Mouse (Mus musculus) forebrain, embryonic 14.5 days (tissue): Measurements from ENCODE around the gene Cd3d. TPM values are rescaled to one million over a fixed set of nuclear protein-coding genes. Genes with fewer than 3 reads are reported as not detected.
"Not testable (repeated sequence)": the region's sequence is repeated elsewhere in the genome, so short reads cannot be mapped to it uniquely, and the experiment has no call there.

ENCODE experiments used
- ATAC-seq: fragments of 200-750 bp; cut with Nextera tagmentation; 2 replicates; pipeline ENCODE4 v1.8.0; 2017; ENCODE audit warnings: mild to moderate bottlenecking, moderate library complexity
- DNase-seq: peaks from one replicate; pipeline ENCODE4 v3.0.0-alpha.2; 2015; ENCODE audit warnings: low spot score
- H3K27ac ChIP-seq: fragments of 300-500 bp; sonication (generic); 2 replicates; pipeline ENCODE4 v1.5.1; 2014; ENCODE audit warnings: low read depth, mild to moderate bottlenecking, control low read depth, low read length, moderate library complexity
- H3K27me3 ChIP-seq: fragments of 300-500 bp; sonication (generic); replicated peaks from 2 replicates; pipeline ENCODE4 v1.6.1; 2014; ENCODE audit warnings: low read length, control low read depth, mixed read lengths; ENCODE audit not compliant: control insufficient read depth, insufficient read depth
- H3K36me3 ChIP-seq: fragments of 300-500 bp; sonication (generic); 2 replicates; pipeline ENCODE4 v1.6.1; 2014; ENCODE audit warnings: low read length, control low read depth; ENCODE audit not compliant: control insufficient read depth, insufficient read depth
- H3K4me1 ChIP-seq: fragments of 300-500 bp; sonication (generic); 2 replicates; pipeline ENCODE4 v1.6.1; 2014; ENCODE audit warnings: antibody characterized with exemption, low read length, control low read depth; ENCODE audit not compliant: control insufficient read depth, insufficient read depth
- H3K4me2 ChIP-seq: fragments of 300-500 bp; sonication (generic); 2 replicates; pipeline ENCODE4 v1.6.1; 2014; ENCODE audit warnings: mild to moderate bottlenecking, control low read depth, low read length
- H3K4me3 ChIP-seq: fragments of 300-500 bp; sonication (generic); 2 replicates; pipeline ENCODE4 v1.5.1; 2014; ENCODE audit warnings: low read depth, low read length, control low read depth
- H3K9ac ChIP-seq: fragments of 300-500 bp; sonication (generic); 2 replicates; pipeline ENCODE4 v1.6.1; 2014; ENCODE audit warnings: mild to moderate bottlenecking, low read length, control low read depth, moderate library complexity
- H3K9me3 ChIP-seq: fragments of 300-500 bp; sonication (generic); replicated peaks from 2 replicates; pipeline ENCODE4 v1.6.1; 2016; ENCODE audit warnings: low read length, control low read depth, mixed read lengths; ENCODE audit not compliant: control insufficient read depth
- WGBS: fragments of 180-500 bp; shearing (Covaris S2); extraction: QIAGEN DNeasy Blood & Tissue Kit; methylation state at CpG from one replicate; pipeline ENCODE4 v1.1.7; 2014; 5-methylcytosine and 5-hydroxymethylcytosine counted together
- polyA plus RNA-seq: library from polyadenylated mRNA; unstranded; fragments of >200 nt; fragmentation: Nextera tagmentation; extraction: Ambion mirVana; gene quantifications from 2 replicates; pipeline ENCODE4 v1.2.1, GENCODE M21; 2014

Gene Cd3d
- polyA plus RNA-seq, 1 experiment from 2014 or later, result not detected

DNA sequence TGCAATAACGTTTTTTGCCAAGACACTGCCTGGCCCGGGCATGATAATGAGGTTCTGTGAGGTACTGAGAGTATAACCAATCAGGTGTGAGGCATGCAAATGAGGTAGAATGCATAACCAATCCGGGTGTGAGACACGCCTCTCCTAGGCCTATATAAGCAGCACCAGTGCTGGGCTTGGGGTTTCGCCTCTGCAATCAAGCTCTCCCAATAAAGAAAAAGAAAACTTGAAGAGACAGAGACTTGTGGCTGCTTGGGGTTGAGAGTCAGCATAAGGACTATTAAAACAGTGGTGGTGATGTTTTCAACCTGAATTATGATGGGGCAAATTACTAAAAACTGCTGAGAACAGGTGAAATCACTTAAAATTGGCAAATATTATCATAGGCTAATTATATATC is 13.8 kb upstream of the Cd3d start:
- H3K4me3 ChIP-seq, DNase-seq, H3K9me3 ChIP-seq, H3K4me2 ChIP-seq, H3K9ac ChIP-seq, H3K27ac ChIP-seq, ATAC-seq, H3K36me3 ChIP-seq, H3K27me3 ChIP-seq: not testable (repeated sequence)
- WGBS, result 85% methylated on average over 5 of the region's 5 CpGs
- H3K4me1 ChIP-seq, result peaks cover 13% of the 10 kb centered on the region

DNA sequence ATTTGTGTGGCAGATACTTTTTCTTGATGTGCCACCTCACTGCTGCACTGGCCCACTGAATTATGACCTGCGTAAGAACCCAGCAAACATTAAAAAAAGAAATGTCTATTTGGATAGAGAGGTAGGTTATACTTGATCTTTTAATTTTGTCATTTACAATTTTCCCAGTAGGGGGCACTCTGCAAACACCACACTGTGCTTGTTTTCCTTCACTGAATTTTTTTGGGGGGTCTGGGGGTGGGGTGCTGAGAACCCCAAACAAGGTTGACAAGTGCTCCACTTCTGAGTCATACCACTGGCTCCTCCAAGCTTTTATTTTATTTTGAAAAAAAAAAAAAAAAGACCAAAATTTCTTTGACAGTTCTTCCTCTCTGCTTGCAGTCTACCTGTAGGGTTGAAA is 12.1 kb upstream of the Cd3d start:
- H3K9ac ChIP-seq, result no peak overlapping the region
- peaks cover 9% of the 10 kb centered on the region for H3K4me1 ChIP-seq
- H3K9me3 ChIP-seq, result no peaks in the 10 kb centered on the region
- H3K4me3 ChIP-seq, result no peak overlapping the region
- DNase-seq (no peak), ATAC-seq (no peak)
- no peaks in the 10 kb centered on the region for H3K36me3 ChIP-seq
- no peaks in the 10 kb centered on the region for H3K27me3 ChIP-seq
- H3K4me2 ChIP-seq, result no peak overlapping the region
- no peak overlapping the region for H3K27ac ChIP-seq
- WGBS, result 74% methylated on average over 1 of the region's 1 CpGs

DNA sequence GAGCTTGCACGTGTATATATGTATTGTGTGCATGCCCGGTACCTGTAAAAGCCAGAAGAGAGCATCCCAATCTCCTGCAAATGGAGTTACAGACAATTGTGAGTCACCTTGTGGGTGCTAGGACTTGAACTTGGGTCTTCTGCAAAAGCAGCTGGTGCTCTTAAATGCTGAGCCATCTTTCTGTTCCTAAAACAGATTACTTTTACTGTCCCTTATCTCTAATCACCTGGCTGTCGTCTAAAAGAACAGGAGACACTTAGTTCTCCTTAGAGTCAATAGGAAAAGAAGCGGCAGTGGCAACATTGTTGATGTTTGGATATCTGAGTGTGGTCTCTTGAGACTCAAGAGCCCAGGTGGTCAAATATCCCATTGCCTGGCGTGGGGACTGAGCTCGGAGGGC is 3.8 kb upstream of the Cd3d start:
- DNase-seq, result no peak
- Histone ChIP-seq H3K9ac (no peak overlapping the region), H3K27ac (no peak overlapping the region), H3K4me1 (no peaks in the 10 kb centered on the region), H3K4me3 (no peak overlapping the region), H3K36me3 (no peaks in the 10 kb centered on the region), H3K9me3 (no peaks in the 10 kb centered on the region), H3K27me3 (no peaks in the 10 kb centered on the region), H3K4me2 (no peak overlapping the region)
- ATAC-seq, result no peak
- 76% methylated on average over 6 of the region's 6 CpGs for WGBS

DNA sequence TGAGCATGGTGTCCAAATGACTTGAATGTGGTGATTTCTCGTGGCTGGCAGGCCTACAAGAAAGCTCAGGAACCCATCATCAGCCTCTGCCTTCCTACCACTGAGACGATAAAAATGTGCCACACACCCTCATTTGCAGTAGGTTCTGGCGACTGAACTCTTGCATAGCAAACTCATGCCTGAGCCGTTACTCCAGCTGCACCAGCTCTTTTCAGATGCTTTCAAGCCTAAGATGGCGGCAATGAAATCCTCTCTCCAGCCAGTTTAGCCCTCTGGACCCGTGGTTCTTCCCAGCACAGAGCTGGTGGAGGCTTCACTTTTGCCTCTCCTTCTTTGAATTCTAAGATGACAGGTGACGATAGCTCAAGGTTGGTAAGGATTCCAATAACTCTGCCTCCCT is 1.8 kb upstream of the Cd3d start:
- Histone ChIP-seq H3K36me3 (no peaks in the 10 kb centered on the region), H3K27me3 (no peaks in the 10 kb centered on the region), H3K9ac (no peak overlapping the region), H3K4me2 (no peak overlapping the region), H3K4me3 (no peak overlapping the region), H3K27ac (no peak overlapping the region), H3K9me3 (no peaks in the 10 kb centered on the region), H3K4me1 (no peaks in the 10 kb centered on the region)
- DNase-seq (no peak), ATAC-seq (no peak)
- 75% methylated on average over 7 of the region's 7 CpGs for WGBS

DNA sequence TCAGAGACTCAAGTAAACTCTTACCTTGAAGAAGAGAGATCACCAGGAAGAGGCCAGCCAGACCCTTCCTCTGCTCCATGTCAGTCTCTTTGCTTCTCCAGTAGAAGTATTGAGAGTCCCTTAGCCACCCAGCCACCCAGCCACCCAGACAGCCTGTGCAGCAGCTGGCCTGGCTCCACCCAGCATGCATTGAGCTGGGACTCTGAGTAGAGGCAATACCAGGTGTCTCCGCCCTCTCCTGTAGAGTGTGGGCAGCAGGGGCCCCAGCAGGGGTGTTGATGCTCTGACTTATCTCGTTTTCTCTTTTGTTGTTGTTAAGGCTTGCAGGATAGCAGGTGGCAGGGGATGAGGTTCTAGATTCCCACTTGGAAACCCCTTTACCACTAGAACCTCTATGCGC is 1.3 kb upstream of the Cd3d start, which contains the start of gene Cd3g:
Gene Cd3g, minus strand, starts transcription at position 190 of the 400 bp plus-strand sequence.
- Histone ChIP-seq H3K4me1 (no peaks in the 10 kb centered on the region), H3K9me3 (no peaks in the 10 kb centered on the region), H3K9ac (no peak within 1 kb of the TSS), H3K27ac (no peak within 1 kb of the TSS), H3K4me3 (no peak within 1 kb of the TSS), H3K36me3 (no peaks in the 10 kb centered on the region), H3K27me3 (no peaks in the 10 kb centered on the region), H3K4me2 (no peak within 1 kb of the TSS)
- DNase-seq (no peak), ATAC-seq (no peak)
- 63% methylated on average over 3 of the region's 3 CpGs for WGBS

DNA sequence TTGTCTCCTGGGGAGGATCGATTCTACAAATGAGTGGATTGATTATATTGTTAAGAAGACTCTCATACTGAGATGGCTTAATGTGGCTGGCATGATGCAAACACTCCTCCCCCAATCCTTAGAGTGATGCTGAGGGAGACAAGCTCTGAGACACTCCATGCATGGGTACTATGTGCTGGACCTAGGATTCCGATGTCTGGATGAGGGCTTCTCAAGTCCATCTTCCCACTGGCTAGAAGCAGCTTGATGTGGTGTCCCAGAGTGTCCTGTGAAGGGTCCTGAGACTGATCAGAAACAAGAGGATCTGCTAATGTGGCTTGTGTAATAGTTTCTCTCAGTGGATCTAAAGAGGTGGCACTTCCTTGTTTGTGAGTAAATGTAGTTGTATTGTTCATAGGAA is 482 bp upstream of the Cd3d start:
- Histone ChIP-seq H3K9me3 (no peaks in the 10 kb centered on the region), H3K27me3 (no peaks in the 10 kb centered on the region), H3K36me3 (no peaks in the 10 kb centered on the region), H3K4me2 (no peak overlapping the region), H3K9ac (no peak overlapping the region), H3K4me1 (no peaks in the 10 kb centered on the region), H3K4me3 (no peak overlapping the region), H3K27ac (no peak overlapping the region)
- DNase-seq, result no peak
- no peak for ATAC-seq
- WGBS, result 85% methylated on average over 2 of the region's 2 CpGs

DNA sequence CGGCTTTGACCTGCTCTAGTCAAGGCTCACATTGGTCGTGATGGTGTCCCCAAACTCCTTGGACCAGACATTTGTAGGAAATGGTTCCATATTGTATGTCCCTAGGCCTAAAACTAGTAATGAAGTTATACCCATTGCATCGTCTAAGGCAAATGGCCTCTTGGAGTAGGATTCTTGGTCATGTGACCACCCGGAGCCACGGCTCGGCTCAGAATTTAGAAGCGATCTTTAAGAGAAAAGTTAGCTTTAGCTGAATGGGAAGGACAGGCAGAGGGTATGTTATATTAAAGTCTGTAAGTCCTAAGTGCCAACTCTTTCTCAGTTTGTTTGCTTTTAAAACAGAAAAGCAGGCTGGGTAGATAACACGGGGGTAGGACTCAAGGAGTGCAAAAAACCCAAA is 495 bp downstream of the Cd3d start:
- no peak overlapping the region for H3K4me3 ChIP-seq
- no peaks in the 10 kb centered on the region for H3K9me3 ChIP-seq
- H3K27ac ChIP-seq, result no peak overlapping the region
- no peak overlapping the region for H3K4me2 ChIP-seq
- DNase-seq, result no peak
- ATAC-seq, result no peak
- no peaks in the 10 kb centered on the region for H3K27me3 ChIP-seq
- no peaks in the 10 kb centered on the region for H3K36me3 ChIP-seq
- H3K9ac ChIP-seq, result no peak overlapping the region
- 92% methylated on average over 8 of the region's 8 CpGs for WGBS
- H3K4me1 ChIP-seq, result no peaks in the 10 kb centered on the region

DNA sequence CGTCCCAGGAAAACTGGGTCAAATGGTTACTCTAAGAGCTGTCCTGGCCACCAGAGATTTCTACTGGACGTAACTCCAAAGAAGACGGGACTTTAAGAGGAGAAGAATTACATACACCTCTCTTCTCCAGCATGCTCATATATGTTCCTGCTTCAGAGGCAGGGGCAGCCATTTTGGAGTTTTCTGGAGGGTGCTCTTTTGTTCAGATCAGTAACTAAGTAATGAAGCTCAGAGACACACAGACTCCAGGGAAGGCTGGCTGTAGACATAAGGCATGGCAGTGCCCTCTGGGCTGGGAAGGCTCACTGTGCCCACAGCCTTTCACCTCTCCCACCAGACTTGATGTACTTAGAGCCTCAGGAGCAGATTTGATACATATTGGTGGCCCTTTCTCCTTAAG is 945 bp downstream of the Cd3d start:
- no peaks in the 10 kb centered on the region for H3K9me3 ChIP-seq
- WGBS, result 95% methylated on average over 3 of the region's 3 CpGs
- no peak overlapping the region for H3K4me3 ChIP-seq
- H3K36me3 ChIP-seq, result no peaks in the 10 kb centered on the region
- H3K4me1 ChIP-seq, result no peaks in the 10 kb centered on the region
- H3K9ac ChIP-seq, result no peak overlapping the region
- DNase-seq (no peak), ATAC-seq (no peak)
- H3K27ac ChIP-seq, result no peak overlapping the region
- H3K4me2 ChIP-seq, result no peak overlapping the region
- no peaks in the 10 kb centered on the region for H3K27me3 ChIP-seq

DNA sequence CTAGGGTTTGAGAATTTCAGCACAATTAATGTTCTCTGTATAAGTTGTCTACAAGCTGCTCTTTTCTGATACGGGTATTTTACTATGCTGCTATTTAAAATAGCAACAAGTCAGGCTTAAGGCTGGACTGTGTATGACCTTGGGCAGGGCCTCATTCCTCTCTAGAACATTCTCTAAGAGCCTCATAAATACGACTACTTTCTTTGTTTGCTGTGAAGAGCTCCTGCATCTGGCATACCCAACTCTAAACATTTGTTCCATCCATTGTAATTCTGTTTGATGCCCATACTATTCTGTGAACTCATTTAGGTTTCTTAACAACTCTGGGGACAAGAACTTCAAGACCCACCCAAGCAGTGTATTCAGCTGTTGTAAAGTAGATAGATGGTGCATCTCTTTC is 1.4 kb downstream of the Cd3d start:
- no peaks in the 10 kb centered on the region for H3K27me3 ChIP-seq
- H3K4me1 ChIP-seq, result no peaks in the 10 kb centered on the region
- no peaks in the 10 kb centered on the region for H3K36me3 ChIP-seq
- H3K4me3 ChIP-seq, result no peak overlapping the region
- 83% methylated on average over 2 of the region's 2 CpGs for WGBS
- no peak overlapping the region for H3K4me2 ChIP-seq
- H3K9ac ChIP-seq, result no peak overlapping the region
- ATAC-seq (no peak), DNase-seq (no peak)
- H3K9me3 ChIP-seq, result no peaks in the 10 kb centered on the region
- H3K27ac ChIP-seq, result no peak overlapping the region
